Mouse (Mus musculus): Measurements from ENCODE around the gene Saa1. TPM values are rescaled to one million over a fixed set of nuclear protein-coding genes. Genes with fewer than 3 reads are reported as not detected.
"Not testable (repeated sequence)": the region's sequence is repeated elsewhere in the genome, so short reads cannot be mapped to it uniquely, and the experiment has no call there.

Gene Saa1
- total and polyA plus RNA-seq, 2 experiments from 2014 or later, result not detected

DNA sequence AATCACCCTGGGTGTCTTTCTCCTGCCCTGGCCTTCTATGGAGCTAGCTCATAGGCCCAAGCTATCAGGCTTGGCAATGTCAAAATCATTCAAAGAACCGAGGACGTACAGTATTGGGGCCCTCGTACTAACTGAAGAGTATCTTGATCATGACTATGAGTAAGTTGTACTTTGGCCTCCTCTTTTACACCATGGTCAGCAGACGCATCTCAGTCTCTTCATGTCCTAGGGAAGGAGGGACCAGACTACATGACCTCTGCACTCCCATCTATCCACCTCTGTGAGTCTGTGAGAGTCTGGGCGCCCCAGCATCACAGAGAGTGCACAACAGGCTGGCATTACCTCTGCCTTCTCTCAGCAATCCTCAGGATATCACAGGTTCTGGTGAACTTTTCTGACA lies 19.8 kb upstream of the Saa1 start:
- H3K9ac ChIP-seq (replicated peaks; ENCODE audit: low read depth, low read length), result no peak overlapping the region
- H3K9me3 ChIP-seq (replicated peaks; ENCODE audit: control insufficient read depth, low read length), result no peaks in the 10 kb centered on the region
- H3K4me3 ChIP-seq (ENCODE audit: low read depth, low read length), result no peak overlapping the region
- TF ChIP-seq CTCF (IDR thresholded peaks at IDR 0.05; ENCODE audit: low read depth), result no peak
- no peak for TF ChIP-seq EP300 (IDR thresholded peaks at IDR 0.05; ENCODE audit: low read depth)
- H3K4me1 ChIP-seq (ENCODE audit: control insufficient read depth, insufficient read depth), result no peaks in the 10 kb centered on the region
- H3K4me2 ChIP-seq (ENCODE audit: low read depth, low read length), result no peak overlapping the region
- no peak for DNase-seq (ENCODE audit: low spot score)
- no peaks in the 10 kb centered on the region for H3K27me3 ChIP-seq (ENCODE audit: control insufficient read depth, insufficient read depth, low read length)
- no peak overlapping the region for H3K27ac ChIP-seq (ENCODE audit: low read depth)
- H3K36me3 ChIP-seq (replicated peaks; ENCODE audit: control insufficient read depth, insufficient read depth, low read length), result peaks cover 63% of the 10 kb centered on the region
- no peak for ATAC-seq (ENCODE audit: insufficient read depth, low read depth)
- 92% methylated on average over 5 of the region's 5 CpGs for WGBS

DNA sequence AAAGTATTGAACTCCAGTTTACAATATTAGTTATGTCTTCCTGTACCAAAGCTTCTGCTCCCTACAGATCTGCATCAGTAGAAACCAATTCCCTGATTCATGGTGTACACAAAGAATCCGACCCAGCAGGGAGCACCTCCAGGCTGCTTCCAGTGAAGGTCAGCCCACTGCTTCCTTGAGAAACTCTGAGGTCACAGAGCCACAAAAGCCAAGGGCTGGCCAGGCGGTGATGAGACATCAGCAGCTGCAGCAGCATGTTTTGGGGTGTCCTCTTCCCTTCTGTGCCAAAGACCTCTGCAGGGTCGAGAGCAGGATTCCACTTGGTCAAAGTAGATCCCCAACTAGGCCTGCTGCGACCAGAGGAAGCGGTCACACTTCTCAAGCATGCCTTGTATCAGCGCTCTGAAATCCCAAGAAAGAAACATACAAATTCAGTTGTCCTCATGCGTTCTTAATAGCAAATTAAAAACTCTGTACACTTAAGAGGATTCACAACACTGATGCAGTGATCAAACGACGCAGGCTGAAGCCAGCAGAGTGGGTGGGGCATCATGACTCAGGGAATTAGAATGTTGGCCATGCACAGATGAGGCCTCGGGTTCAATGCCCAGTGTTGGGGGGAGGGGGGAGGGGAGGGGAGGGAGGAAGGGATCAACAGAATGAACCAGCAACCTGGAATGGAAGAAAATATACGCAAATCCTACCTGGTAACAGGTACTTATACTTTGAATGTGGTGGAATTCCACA lies 18.4 kb upstream of the Saa1 start:
- WGBS, result 74% methylated on average over 11 of the region's 11 CpGs
- ATAC-seq (ENCODE audit: insufficient read depth, low read depth) (no peak), DNase-seq (ENCODE audit: low spot score) (no peak)
- peaks cover 57% of the 10 kb centered on the region for H3K36me3 ChIP-seq (replicated peaks; ENCODE audit: control insufficient read depth, insufficient read depth, low read length)
- no peak overlapping the region for H3K27ac ChIP-seq (ENCODE audit: low read depth)
- H3K27me3 ChIP-seq (ENCODE audit: control insufficient read depth, insufficient read depth, low read length), result no peaks in the 10 kb centered on the region
- H3K4me3 ChIP-seq (ENCODE audit: low read depth, low read length), result no peak overlapping the region
- TF ChIP-seq EP300 (IDR thresholded peaks at IDR 0.05; ENCODE audit: low read depth), result no peak
- TF ChIP-seq CTCF (IDR thresholded peaks at IDR 0.05; ENCODE audit: low read depth), result no peak
- no peak overlapping the region for H3K4me2 ChIP-seq (ENCODE audit: low read depth, low read length)
- H3K9me3 ChIP-seq (replicated peaks; ENCODE audit: control insufficient read depth, low read length), result no peaks in the 10 kb centered on the region
- no peak overlapping the region for H3K9ac ChIP-seq (replicated peaks; ENCODE audit: low read depth, low read length)
- no peaks in the 10 kb centered on the region for H3K4me1 ChIP-seq (ENCODE audit: control insufficient read depth, insufficient read depth)

DNA sequence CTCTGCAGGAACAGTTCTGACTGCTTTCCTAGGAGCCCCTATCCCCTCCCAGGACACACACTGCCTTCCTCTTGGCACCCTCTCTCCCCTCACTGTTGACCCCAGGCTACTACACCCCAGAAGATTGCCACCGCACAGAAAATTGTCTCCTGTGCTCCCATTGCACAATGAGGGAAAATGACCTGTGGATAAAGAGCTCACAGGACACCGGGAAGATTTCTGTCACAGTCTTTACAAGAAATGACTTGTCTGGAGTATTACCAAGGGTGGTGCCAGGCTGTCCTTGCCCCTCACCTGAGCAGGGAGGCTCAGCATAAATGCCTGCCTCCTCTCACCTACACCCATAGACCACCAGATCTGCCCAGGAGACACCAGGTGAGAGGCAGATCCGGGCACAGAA lies 8.7 kb upstream of the Saa1 start, which contains the start of gene Saa2:
Gene Saa2, plus strand, starts transcription at position 301 of the 400 bp plus-strand sequence.
- no peaks in the 10 kb centered on the region for H3K4me1 ChIP-seq (ENCODE audit: control insufficient read depth, insufficient read depth)
- no peaks in the 10 kb centered on the region for H3K9me3 ChIP-seq (replicated peaks; ENCODE audit: control insufficient read depth, low read length)
- H3K9ac ChIP-seq (replicated peaks; ENCODE audit: low read depth, low read length), result no peak within 1 kb of the TSS
- no peaks in the 10 kb centered on the region for H3K36me3 ChIP-seq (replicated peaks; ENCODE audit: control insufficient read depth, insufficient read depth, low read length)
- H3K4me3 ChIP-seq (ENCODE audit: low read depth, low read length), result no peak within 1 kb of the TSS
- DNase-seq (ENCODE audit: low spot score) (no peak), ATAC-seq (ENCODE audit: insufficient read depth, low read depth) (no peak)
- no peak within 1 kb of the TSS for H3K4me2 ChIP-seq (ENCODE audit: low read depth, low read length)
- H3K27me3 ChIP-seq (ENCODE audit: control insufficient read depth, insufficient read depth, low read length), result no peaks in the 10 kb centered on the region
- H3K27ac ChIP-seq (ENCODE audit: low read depth), result no peak within 1 kb of the TSS
- 63% methylated on average over 3 of the region's 3 CpGs for WGBS
- no peak for TF ChIP-seq CTCF (IDR thresholded peaks at IDR 0.05; ENCODE audit: low read depth)
- TF ChIP-seq EP300 (IDR thresholded peaks at IDR 0.05; ENCODE audit: low read depth), result no peak

DNA sequence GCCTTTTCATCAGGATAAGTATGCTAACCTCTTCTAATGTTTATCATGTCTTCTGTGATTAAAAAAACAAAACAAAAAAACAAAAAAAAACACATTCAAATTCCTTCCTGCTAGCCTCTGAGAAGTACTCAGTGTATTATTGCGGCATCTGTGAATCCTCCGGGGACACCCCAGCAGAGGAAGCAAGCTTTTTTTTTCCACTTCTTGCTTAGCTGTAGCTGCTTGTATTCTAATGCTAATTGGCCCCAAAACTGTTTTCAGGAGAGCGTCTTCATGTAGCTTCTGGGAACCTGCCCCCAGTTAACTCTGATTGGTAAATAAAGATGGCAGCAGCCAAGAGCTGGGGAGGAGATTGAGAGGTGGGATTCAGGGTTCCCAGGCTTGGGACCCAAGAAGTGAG lies 5.7 kb upstream of the Saa1 start:
- DNase-seq (ENCODE audit: low spot score) (peak; percentile 12), ATAC-seq (ENCODE audit: insufficient read depth, low read depth) (no peak)
- H3K4me1 ChIP-seq (ENCODE audit: control insufficient read depth, insufficient read depth), result no peaks in the 10 kb centered on the region
- no peaks in the 10 kb centered on the region for H3K9me3 ChIP-seq (replicated peaks; ENCODE audit: control insufficient read depth, low read length)
- H3K9ac ChIP-seq (replicated peaks; ENCODE audit: low read depth, low read length), result no peak overlapping the region
- TF ChIP-seq EP300 (IDR thresholded peaks at IDR 0.05; ENCODE audit: low read depth) (no peak), CTCF (IDR thresholded peaks at IDR 0.05; ENCODE audit: low read depth) (no peak)
- no peaks in the 10 kb centered on the region for H3K36me3 ChIP-seq (replicated peaks; ENCODE audit: control insufficient read depth, insufficient read depth, low read length)
- H3K4me2 ChIP-seq (ENCODE audit: low read depth, low read length), result no peak overlapping the region
- 53% methylated on average over 3 of the region's 3 CpGs for WGBS
- H3K4me3 ChIP-seq (ENCODE audit: low read depth, low read length), result no peak overlapping the region
- H3K27me3 ChIP-seq (ENCODE audit: control insufficient read depth, insufficient read depth, low read length), result no peaks in the 10 kb centered on the region
- no peak overlapping the region for H3K27ac ChIP-seq (ENCODE audit: low read depth)

DNA sequence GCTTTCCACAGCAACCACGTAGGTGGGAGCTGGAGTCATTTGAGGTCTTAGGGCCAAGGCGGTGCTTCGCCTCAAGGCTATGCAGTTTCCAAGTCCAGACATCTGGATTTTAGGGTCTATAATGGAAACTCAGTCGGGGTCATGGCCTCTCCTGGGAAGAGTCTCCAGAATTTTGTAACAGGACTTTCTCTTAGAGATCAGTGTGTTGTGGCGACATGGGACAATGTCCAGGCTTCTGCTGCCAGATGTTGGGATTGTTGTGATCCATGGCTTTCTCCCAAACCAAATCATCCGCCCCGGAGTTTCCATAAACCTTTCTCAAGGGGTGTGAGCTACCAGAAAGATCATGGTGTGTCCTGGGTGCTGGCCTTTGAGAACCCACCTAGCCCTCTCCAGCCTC lies 3.6 kb upstream of the Saa1 start:
- H3K4me3 ChIP-seq (ENCODE audit: low read depth, low read length), result no peak overlapping the region
- DNase-seq (ENCODE audit: low spot score), result no peak
- ATAC-seq (ENCODE audit: insufficient read depth, low read depth), result no peak

DNA sequence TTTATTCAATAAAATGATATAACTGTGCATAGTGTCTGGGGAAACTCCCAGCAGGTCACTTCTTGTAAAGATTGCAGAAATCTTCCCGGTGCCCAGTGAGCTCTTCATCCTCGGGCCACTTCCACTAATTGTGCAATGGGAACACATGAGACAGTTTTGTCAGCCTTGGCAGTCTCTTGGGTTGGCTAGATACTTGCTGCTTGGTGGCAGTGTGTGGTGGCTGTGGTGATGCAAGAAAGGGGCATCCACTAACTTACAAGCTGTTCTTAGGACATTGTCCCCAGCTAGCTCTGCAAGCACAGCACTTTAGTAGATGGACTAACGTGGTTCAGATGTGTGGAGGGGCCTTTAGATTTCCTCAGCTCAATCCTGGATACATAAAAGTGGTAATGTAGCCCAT lies 3.0 kb upstream of the Saa1 start:
- no peak overlapping the region for H3K4me2 ChIP-seq (ENCODE audit: low read depth, low read length)
- H3K9ac ChIP-seq (replicated peaks; ENCODE audit: low read depth, low read length), result no peak overlapping the region
- no peak overlapping the region for H3K27ac ChIP-seq (ENCODE audit: low read depth)
- no peak for DNase-seq (ENCODE audit: low spot score)
- no peak for ATAC-seq (ENCODE audit: insufficient read depth, low read depth)
- no peaks in the 10 kb centered on the region for H3K4me1 ChIP-seq (ENCODE audit: control insufficient read depth, insufficient read depth)
- H3K27me3 ChIP-seq (ENCODE audit: control insufficient read depth, insufficient read depth, low read length), result no peaks in the 10 kb centered on the region
- no peaks in the 10 kb centered on the region for H3K36me3 ChIP-seq (replicated peaks; ENCODE audit: control insufficient read depth, insufficient read depth, low read length)
- TF ChIP-seq CTCF (IDR thresholded peaks at IDR 0.05; ENCODE audit: low read depth) (no peak), EP300 (IDR thresholded peaks at IDR 0.05; ENCODE audit: low read depth) (no peak)
- WGBS, result 67% methylated on average over 3 of the region's 3 CpGs
- H3K9me3 ChIP-seq (replicated peaks; ENCODE audit: control insufficient read depth, low read length), result no peaks in the 10 kb centered on the region
- H3K4me3 ChIP-seq (ENCODE audit: low read depth, low read length), result no peak overlapping the region

More for the DNA sequence above, 3.6 kb upstream of the Saa1 start:
- Histone ChIP-seq H3K27ac (ENCODE audit: low read depth) (no peak overlapping the region), H3K27me3 (ENCODE audit: control insufficient read depth, insufficient read depth, low read length) (no peaks in the 10 kb centered on the region), H3K9ac (replicated peaks; ENCODE audit: low read depth, low read length) (no peak overlapping the region), H3K9me3 (replicated peaks; ENCODE audit: control insufficient read depth, low read length) (no peaks in the 10 kb centered on the region), H3K4me2 (ENCODE audit: low read depth, low read length) (no peak overlapping the region), H3K36me3 (replicated peaks; ENCODE audit: control insufficient read depth, insufficient read depth, low read length) (no peaks in the 10 kb centered on the region), H3K4me1 (ENCODE audit: control insufficient read depth, insufficient read depth) (no peaks in the 10 kb centered on the region)
- no peak for TF ChIP-seq EP300 (IDR thresholded peaks at IDR 0.05; ENCODE audit: low read depth)
- no peak for TF ChIP-seq CTCF (IDR thresholded peaks at IDR 0.05; ENCODE audit: low read depth)
- 78% methylated on average over 7 of the region's 7 CpGs for WGBS

DNA sequence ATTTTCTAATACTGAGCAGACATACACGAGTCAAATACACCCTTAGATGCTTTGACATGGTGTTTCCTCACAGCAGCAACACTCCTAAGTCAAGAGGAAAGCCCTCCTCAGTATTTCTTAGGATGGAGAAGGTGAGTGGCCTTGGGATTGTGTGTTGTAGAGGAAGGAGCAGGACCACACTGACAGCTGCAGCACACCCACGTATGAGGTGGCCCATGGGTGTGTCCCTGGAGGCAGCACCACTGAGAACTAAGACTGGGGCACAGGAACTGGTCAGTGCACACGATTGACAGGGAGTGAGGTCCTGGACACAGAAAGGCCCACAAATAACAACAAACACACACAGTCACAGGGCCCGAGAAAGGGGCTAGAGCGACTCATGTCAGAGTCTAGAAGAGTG lies 2.7 kb downstream of the Saa1 start:
- H3K27me3 ChIP-seq (ENCODE audit: control insufficient read depth, insufficient read depth, low read length); DNase-seq (ENCODE audit: low spot score); H3K4me3 ChIP-seq (ENCODE audit: low read depth, low read length); H3K9ac ChIP-seq (replicated peaks; ENCODE audit: low read depth, low read length); ATAC-seq (ENCODE audit: insufficient read depth, low read depth); H3K36me3 ChIP-seq (replicated peaks; ENCODE audit: control insufficient read depth, insufficient read depth, low read length); H3K4me2 ChIP-seq (ENCODE audit: low read depth, low read length); H3K27ac ChIP-seq (ENCODE audit: low read depth); H3K9me3 ChIP-seq (replicated peaks; ENCODE audit: control insufficient read depth, low read length); H3K4me1 ChIP-seq (ENCODE audit: control insufficient read depth, insufficient read depth): not testable (repeated sequence)
- WGBS, result 61% methylated on average over 5 of the region's 5 CpGs
